Mouse (Mus musculus) liver, embryonic 12.5 days (tissue): ENCODE results near the gene Plekha5. TPM values are rescaled to one million over a fixed set of nuclear protein-coding genes. Genes with fewer than 3 reads are reported as not detected.

ENCODE experiments used
- ATAC-seq: fragments of 200-750 bp; cut with Nextera tagmentation; 2 replicates; pipeline ENCODE4 v1.8.0; 2017; ENCODE audit warnings: moderate number of reproducible peaks, mild to moderate bottlenecking, moderate library complexity
- H3K27ac ChIP-seq: fragments of 300-500 bp; sonication (generic); 2 replicates; pipeline ENCODE4 v1.5.1; 2016; ENCODE audit warnings: mild to moderate bottlenecking
- H3K27me3 ChIP-seq: fragments of 300-500 bp; sonication (generic); replicated peaks from 2 replicates; pipeline ENCODE4 v1.6.1; 2016; ENCODE audit warnings: mild to moderate bottlenecking, moderate library complexity
- H3K36me3 ChIP-seq: fragments of 300-500 bp; sonication (generic); 2 replicates; pipeline ENCODE4 v1.6.1; 2016; ENCODE audit warnings: mild to moderate bottlenecking, moderate library complexity
- H3K4me1 ChIP-seq: fragments of 300-500 bp; sonication (generic); 2 replicates; pipeline ENCODE4 v1.6.1; 2016
- H3K4me2 ChIP-seq: fragments of 300-500 bp; sonication (generic); 2 replicates; pipeline ENCODE4 v1.6.1; 2016; ENCODE audit warnings: mild to moderate bottlenecking, moderate library complexity
- H3K4me3 ChIP-seq: fragments of 300-500 bp; sonication (generic); 2 replicates; pipeline ENCODE4 v1.5.1; 2016; ENCODE audit warnings: mild to moderate bottlenecking, moderate library complexity
- H3K9ac ChIP-seq: fragments of 300-500 bp; sonication (generic); 2 replicates; pipeline ENCODE4 v1.6.1; 2016; ENCODE audit warnings: mild to moderate bottlenecking, moderate library complexity
- H3K9me3 ChIP-seq: fragments of 300-500 bp; sonication (generic); replicated peaks from 2 replicates; pipeline ENCODE4 v1.6.1; 2016; ENCODE audit warnings: mild to moderate bottlenecking, moderate library complexity
- WGBS: fragments of 180-500 bp; shearing (Covaris S2); methylation state at CpG from one replicate; pipeline ENCODE4 v1.1.7; 2016; ENCODE audit not compliant: insufficient replicate concordance; 5-methylcytosine and 5-hydroxymethylcytosine counted together
- polyA plus RNA-seq: library from polyadenylated mRNA; unstranded; fragments of >200 nt; fragmentation: Nextera tagmentation; extraction: Ambion mirVana; gene quantifications from 2 replicates; pipeline ENCODE4 v1.2.1, GENCODE M21; 2016

Gene Plekha5
- polyA plus RNA-seq: 12.4 and 12.8 TPM in 2 replicates

GRCm38 (mm10) chr6:140423846-140424200 lies at the start of gene Plekha5:
Gene Plekha5, plus strand, starts transcription at chr6:140424054.
- WGBS: under 1% methylated on average over 35 of the region's 65 CpGs
- ATAC-seq: peak; percentile 87
- no peaks in the 10 kb centered on the region for H3K9me3 ChIP-seq

GRCm38 (mm10) chr6:140375671-140376070 lies 48.2 kb upstream of the Plekha5 start:
- Histone ChIP-seq H3K27ac (no peak overlapping the region), H3K4me2 (no peak overlapping the region), H3K4me1 (no peaks in the 10 kb centered on the region), H3K27me3 (no peaks in the 10 kb centered on the region), H3K9me3 (no peaks in the 10 kb centered on the region), H3K9ac (no peak overlapping the region), H3K4me3 (no peak overlapping the region), H3K36me3 (no peaks in the 10 kb centered on the region)
- 55% methylated on average over 4 of the region's 4 CpGs for WGBS
- no peak for ATAC-seq

More at GRCm38 (mm10) chr6:140423846-140424200, at the start of gene Plekha5:
- peak within 1 kb of the TSS; percentile 92 for H3K4me2 ChIP-seq
- peak within 1 kb of the TSS; percentile 80 for H3K4me3 ChIP-seq
- H3K27me3 ChIP-seq: peaks cover 19% of the 10 kb centered on the region
- peak within 1 kb of the TSS; percentile 79 for H3K9ac ChIP-seq
- H3K36me3 ChIP-seq: peaks cover 7% of the 10 kb centered on the region
- peaks cover 13% of the 10 kb centered on the region for H3K4me1 ChIP-seq
- H3K27ac ChIP-seq: peak within 1 kb of the TSS; percentile 71

GRCm38 (mm10) chr6:140380588-140380987 lies 43.3 kb upstream of the Plekha5 start:
- H3K4me1 ChIP-seq: no peaks in the 10 kb centered on the region
- no peak overlapping the region for H3K27ac ChIP-seq
- H3K36me3 ChIP-seq: no peaks in the 10 kb centered on the region
- H3K4me3 ChIP-seq: no peak overlapping the region
- H3K9me3 ChIP-seq: no peaks in the 10 kb centered on the region
- ATAC-seq: no peak
- no peak overlapping the region for H3K9ac ChIP-seq
- 23% methylated on average over 2 of the region's 2 CpGs for WGBS
- H3K27me3 ChIP-seq: no peaks in the 10 kb centered on the region
- H3K4me2 ChIP-seq: no peak overlapping the region

GRCm38 (mm10) chr6:140381162-140381561 lies 42.7 kb upstream of the Plekha5 start:
- Histone ChIP-seq H3K27me3 (no peaks in the 10 kb centered on the region), H3K9ac (no peak overlapping the region), H3K36me3 (no peaks in the 10 kb centered on the region), H3K4me1 (no peaks in the 10 kb centered on the region), H3K4me2 (no peak overlapping the region), H3K4me3 (no peak overlapping the region), H3K9me3 (no peaks in the 10 kb centered on the region), H3K27ac (no peak overlapping the region)
- WGBS: 66% methylated on average over 8 of the region's 8 CpGs
- ATAC-seq: no peak

- ATAC-seq: no peak
- no peak overlapping the region for H3K4me3 ChIP-seq
- H3K27me3 ChIP-seq: no peaks in the 10 kb centered on the region
- no peak overlapping the region for H3K4me2 ChIP-seq
- H3K4me1 ChIP-seq: no peaks in the 10 kb centered on the region
- no peak overlapping the region for H3K27ac ChIP-seq
- 74% methylated on average over 10 of the region's 10 CpGs for WGBS
- no peaks in the 10 kb centered on the region for H3K9me3 ChIP-seq
- H3K9ac ChIP-seq: no peak overlapping the region
- H3K36me3 ChIP-seq: no peaks in the 10 kb centered on the region
Measured at GRCm38 (mm10) chr6:140383580-140384400, 40.1 kb upstream of the Plekha5 start.

- Histone ChIP-seq H3K36me3 (no peaks in the 10 kb centered on the region), H3K4me2 (no peak overlapping the region), H3K27me3 (no peaks in the 10 kb centered on the region), H3K9me3 (no peaks in the 10 kb centered on the region), H3K27ac (no peak overlapping the region), H3K4me1 (no peaks in the 10 kb centered on the region), H3K4me3 (no peak overlapping the region), H3K9ac (no peak overlapping the region)
- no peak for ATAC-seq
- 76% methylated on average over 7 of the region's 7 CpGs for WGBS
Measured at GRCm38 (mm10) chr6:140396687-140397086, 27.2 kb upstream of the Plekha5 start.

GRCm38 (mm10) chr6:140402766-140403310 lies 21.0 kb upstream of the Plekha5 start:
- Histone ChIP-seq H3K9ac (no peak overlapping the region), H3K4me2 (no peak overlapping the region), H3K4me1 (no peaks in the 10 kb centered on the region), H3K36me3 (no peaks in the 10 kb centered on the region), H3K4me3 (no peak overlapping the region), H3K27me3 (no peaks in the 10 kb centered on the region), H3K9me3 (no peaks in the 10 kb centered on the region), H3K27ac (no peak overlapping the region)
- 71% methylated on average over 13 of the region's 13 CpGs for WGBS
- ATAC-seq: no peak

- no peak for ATAC-seq
- WGBS: 73% methylated on average over 3 of the region's 3 CpGs
Measured at GRCm38 (mm10) chr6:140411996-140412395, 11.9 kb upstream of the Plekha5 start.

GRCm38 (mm10) chr6:140423041-140423845 lies 611 bp upstream of the Plekha5 start:
- Histone ChIP-seq H3K4me3 (peak overlapping the region; percentile 80), H3K9ac (peak overlapping the region; percentile 79; the same call in 1 of the 2 replicates), H3K27ac (no peak overlapping the region; the same call in 1 of the 2 replicates), H3K4me2 (peak overlapping the region; percentile 92), H3K9me3 (no peaks in the 10 kb centered on the region), H3K27me3 (peaks cover 19% of the 10 kb centered on the region), H3K36me3 (peaks cover 4% of the 10 kb centered on the region; the same call in 1 of the 2 replicates), H3K4me1 (peaks cover 13% of the 10 kb centered on the region)
- no peak for ATAC-seq
- 11% methylated on average over 29 of the region's 29 CpGs for WGBS

More at GRCm38 (mm10) chr6:140411996-140412395, 11.9 kb upstream of the Plekha5 start:
- no peaks in the 10 kb centered on the region for H3K4me1 ChIP-seq
- no peaks in the 10 kb centered on the region for H3K36me3 ChIP-seq
- no peaks in the 10 kb centered on the region for H3K9me3 ChIP-seq
- no peak overlapping the region for H3K4me2 ChIP-seq
- no peak overlapping the region for H3K4me3 ChIP-seq
- no peak overlapping the region for H3K9ac ChIP-seq
- no peak overlapping the region for H3K27ac ChIP-seq
- H3K27me3 ChIP-seq: no peaks in the 10 kb centered on the region

- peak overlapping the region; percentile 79 for H3K9ac ChIP-seq
- no peaks in the 10 kb centered on the region for H3K9me3 ChIP-seq
- under 1% methylated on average over 68 of the region's 72 CpGs for WGBS
- peaks cover 13% of the 10 kb centered on the region for H3K4me1 ChIP-seq
- H3K27ac ChIP-seq: peak overlapping the region; percentile 71
- peak overlapping the region; percentile 80 for H3K4me3 ChIP-seq
- H3K36me3 ChIP-seq: peaks cover 9% of the 10 kb centered on the region
- peak overlapping the region; percentile 92 for H3K4me2 ChIP-seq
- H3K27me3 ChIP-seq: peaks cover 19% of the 10 kb centered on the region
- peak; percentile 70 for ATAC-seq
Measured at GRCm38 (mm10) chr6:140424201-140424990, 542 bp downstream of the Plekha5 start.

- Histone ChIP-seq H3K36me3 (peaks cover 10% of the 10 kb centered on the region), H3K9ac (peak overlapping the region; percentile 79), H3K9me3 (no peaks in the 10 kb centered on the region), H3K4me3 (peak overlapping the region; percentile 80), H3K4me2 (peak overlapping the region; percentile 92), H3K4me1 (peaks cover 13% of the 10 kb centered on the region), H3K27me3 (peaks cover 19% of the 10 kb centered on the region), H3K27ac (peak overlapping the region; percentile 71; the same call in 1 of the 2 replicates)
- ATAC-seq: no peak
- 4% methylated on average over 17 of the region's 17 CpGs for WGBS
Measured at GRCm38 (mm10) chr6:140424991-140425361, 1.1 kb downstream of the Plekha5 start.
